ENCODE assay signal across 14 mouse cellular contexts in genomic region chr10:92595496-92596355, GRCm38 (mm10).
A peak's percentile ranks its signal among the peaks of the same experiment; 100 is the strongest.
DNase-seq lines count a peak whose midpoint lies in the region.
"Had no signal": no experiment of that assay in that cellular context is flagged by ENCODE, and none has a peak within 500 bp of the region (broad histone marks: within the 10 kb centered on the region; RNA-seq: fewer than 3 reads in every experiment).

No protein-coding gene starts in this region.

- no peaks in the 10 kb centered on the region for H3K36me3 ChIP-seq in heart, embryonic 10.5 days
- H3K36me3 ChIP-seq: hindbrain, embryonic 15.5 days; limb, embryonic 13.5 days; lung, embryonic 15.5 days; midbrain, embryonic 15.5 days had no signal

- 37% methylated on average over 6 of the region's 6 CpGs for WGBS in heart, embryonic 10.5 days

- no peaks in the 10 kb centered on the region for H3K9me3 ChIP-seq in heart, embryonic 10.5 days
- H3K9me3 ChIP-seq: hindbrain, embryonic 15.5 days; limb, embryonic 13.5 days; lung, embryonic 15.5 days; midbrain, embryonic 15.5 days had no signal

- H3K4me3 ChIP-seq in heart, embryonic 10.5 days, result no peak overlapping the region
- H3K4me3 ChIP-seq: hindbrain, embryonic 15.5 days; limb, embryonic 13.5 days; lung, embryonic 15.5 days; midbrain, embryonic 15.5 days had no signal

- H3K27me3 ChIP-seq in heart, embryonic 10.5 days (ENCODE audit: insufficient read depth, poor library complexity, severe bottlenecking), result no peaks in the 10 kb centered on the region
- H3K27me3 ChIP-seq: hindbrain, embryonic 15.5 days; lung, embryonic 15.5 days; midbrain, embryonic 15.5 days had no signal

- DNase-seq in adrenal gland, adult (ENCODE audit: inconsistent age in 2 of 2, low spot score in 1 of 2), result peak; percentile 20 to 64
- DNase-seq in adrenal gland, postnatal 4 days (ENCODE audit: low spot score in 2 of 2), result no peak
- peak; percentile 28 to 48 for DNase-seq in kidney, postnatal 4 days
- no peak for DNase-seq in kidney, adult 11 months
- DNase-seq in embryo, embryonic 10.5 days (ENCODE audit: low spot score), result peak; percentile 48
- peak; percentile 52 for DNase-seq in retina, postnatal 1 day
- DNase-seq in heart, embryonic 10.5 days (ENCODE audit: low spot score), result no peak
- no peak for DNase-seq in lung, postnatal 4 days
- DNase-seq: cerebellum, adult 11 months; gastrocnemius, postnatal 14 days had no signal

- no peaks in the 10 kb centered on the region for H3K4me1 ChIP-seq in heart, embryonic 10.5 days
- H3K4me1 ChIP-seq: hindbrain, embryonic 15.5 days; lung, embryonic 15.5 days; midbrain, embryonic 15.5 days had no signal

- no peak overlapping the region for H3K27ac ChIP-seq in heart, embryonic 10.5 days
- H3K27ac ChIP-seq: hindbrain, embryonic 15.5 days; limb, embryonic 13.5 days; lung, embryonic 15.5 days; midbrain, embryonic 15.5 days had no signal

Comparison
In these comparisons a context has a peak if more than half of its experiments do, and no peak if none do; other contexts are left out.
1. DNase-seq: peak in adrenal gland, adult (2 of 2), kidney, postnatal 4 days (2 of 2), embryo, embryonic 10.5 days (single experiment) and retina, postnatal 1 day (single experiment); none in adrenal gland, postnatal 4 days (0 of 2), kidney, adult 11 months (single experiment), heart, embryonic 10.5 days (single experiment) and lung, postnatal 4 days (0 of 2).